Mouse (Mus musculus): ENCODE results near the gene Grik5.
A peak's percentile ranks its signal among the peaks of the same experiment; 100 is the strongest.

The Grik5 gene

GRCm38 (mm10) chr7:25071979-25072715, at the start of gene Grik5, which contains the start of gene Zfp574:
Grik5 (minus strand) TSS chr7:25072346.
Zfp574 (plus strand) TSS chr7:25072567.
- DNase-seq: no peak

- DNase-seq: no peak
Measured at GRCm38 (mm10) chr7:25121240-25121786, 49.2 kb upstream of the Grik5 start.

- peak; percentile 62 for DNase-seq
Measured at GRCm38 (mm10) chr7:25120061-25120834, 48.1 kb upstream of the Grik5 start.

- no peak for DNase-seq
Measured at GRCm38 (mm10) chr7:25112956-25113603, 40.9 kb upstream of the Grik5 start.

- no peak for DNase-seq
Measured at GRCm38 (mm10) chr7:25112178-25112955, 40.2 kb upstream of the Grik5 start.

- DNase-seq: no peak
Measured at GRCm38 (mm10) chr7:25110336-25110735, 38.2 kb upstream of the Grik5 start.

GRCm38 (mm10) chr7:25109355-25109754, 37.2 kb upstream of the Grik5 start:
- DNase-seq: no peak

GRCm38 (mm10) chr7:25106790-25107502, 34.8 kb upstream of the Grik5 start:
- DNase-seq: no peak

- DNase-seq: peak; percentile 88
Measured at GRCm38 (mm10) chr7:25105411-25106160, 33.4 kb upstream of the Grik5 start.

GRCm38 (mm10) chr7:25099581-25099980, 27.4 kb upstream of the Grik5 start:
- no peak for DNase-seq

GRCm38 (mm10) chr7:25098169-25098568, 26.0 kb upstream of the Grik5 start:
- DNase-seq: no peak

GRCm38 (mm10) chr7:25089875-25090274, 17.7 kb upstream of the Grik5 start:
- no peak for DNase-seq

- DNase-seq: no peak
Measured at GRCm38 (mm10) chr7:25088968-25089367, 16.8 kb upstream of the Grik5 start.

- no peak for DNase-seq
Measured at GRCm38 (mm10) chr7:25088531-25088930, 16.4 kb upstream of the Grik5 start.

GRCm38 (mm10) chr7:25087972-25088371, 15.8 kb upstream of the Grik5 start:
- DNase-seq: no peak

GRCm38 (mm10) chr7:25087256-25087912, 15.2 kb upstream of the Grik5 start:
- DNase-seq: no peak

- no peak for DNase-seq
Measured at GRCm38 (mm10) chr7:25086656-25087055, 14.5 kb upstream of the Grik5 start.

- DNase-seq: no peak
Measured at GRCm38 (mm10) chr7:25084621-25085020, 12.5 kb upstream of the Grik5 start.

GRCm38 (mm10) chr7:25082510-25082909, 10.4 kb upstream of the Grik5 start:
- DNase-seq: peak; percentile 53

- DNase-seq: no peak
Measured at GRCm38 (mm10) chr7:25080431-25080830, 8.3 kb upstream of the Grik5 start.
